Mouse (Mus musculus) cerebellum, adult 11 months (tissue): ENCODE results near the gene Prr7.

Experiments
- DNase-seq: peaks from one replicate; pipeline ENCODE4 v3.0.0; 2022

The Prr7 gene

DNA sequence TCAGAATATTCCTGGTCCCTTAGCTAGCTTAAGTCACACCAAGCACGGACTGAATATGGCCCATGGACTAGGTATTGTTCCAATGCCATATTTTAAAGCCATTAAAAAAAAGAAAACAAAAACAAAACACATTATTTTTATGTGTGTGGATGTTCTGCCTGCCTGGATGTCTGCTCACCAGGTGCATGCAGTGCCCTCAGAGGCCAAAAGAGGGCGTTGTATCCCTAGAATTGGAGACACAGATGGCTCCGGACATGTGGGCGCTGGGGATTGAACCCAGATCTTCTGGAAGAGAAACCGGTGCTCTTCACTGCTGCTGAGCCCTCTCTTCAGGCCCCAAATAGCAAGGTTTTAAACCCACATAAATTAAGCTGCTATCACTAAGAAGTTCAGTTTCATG, 14.0 kb downstream of the Prr7 start:
- no peak for DNase-seq

DNA sequence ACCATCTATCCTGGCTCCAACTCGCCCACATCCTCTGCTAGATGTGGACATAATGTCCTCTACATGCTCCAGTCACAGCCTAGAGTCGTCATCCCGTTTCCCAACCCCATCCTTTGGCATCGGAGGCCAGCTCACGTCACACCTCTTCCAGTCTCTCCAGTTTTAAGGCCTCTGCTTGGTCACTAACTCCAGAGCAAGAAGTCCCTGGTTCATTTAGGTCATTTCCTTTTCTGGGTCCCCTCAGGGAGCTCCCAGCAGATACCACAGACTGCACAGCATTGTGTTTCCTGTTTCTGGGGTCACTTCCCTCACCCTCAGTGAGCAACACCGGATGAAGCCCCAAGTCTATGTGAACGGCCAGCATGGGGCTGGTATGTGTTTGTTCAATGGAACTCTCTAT, 14.9 kb downstream of the Prr7 start:
- DNase-seq, result no peak

DNA sequence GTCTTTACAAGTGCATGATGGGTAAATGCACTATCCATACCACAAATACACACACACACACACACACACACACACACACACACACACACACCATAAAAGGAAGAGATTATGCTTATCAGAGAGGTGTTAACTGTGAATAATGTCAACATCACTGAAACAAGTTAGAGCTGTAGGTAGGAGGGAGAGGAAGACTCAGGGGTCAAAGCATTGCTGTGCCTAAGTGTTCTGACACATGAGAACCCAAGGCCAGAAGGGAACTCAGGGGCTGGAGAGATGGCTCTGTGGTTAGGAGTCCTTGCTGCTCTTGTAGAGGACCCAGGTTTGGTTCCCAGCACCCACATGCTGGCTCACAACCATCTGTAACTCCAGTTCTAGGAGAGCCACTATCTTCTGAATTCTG, 15.9 kb downstream of the Prr7 start:
- no peak for DNase-seq

- no peak for DNase-seq
Observed at GRCm38 (mm10) chr13:55482542-55482941, 18.5 kb downstream of the Prr7 start.

- DNase-seq, result no peak
Observed at GRCm38 (mm10) chr13:55483071-55483470, 19.0 kb downstream of the Prr7 start.

DNA sequence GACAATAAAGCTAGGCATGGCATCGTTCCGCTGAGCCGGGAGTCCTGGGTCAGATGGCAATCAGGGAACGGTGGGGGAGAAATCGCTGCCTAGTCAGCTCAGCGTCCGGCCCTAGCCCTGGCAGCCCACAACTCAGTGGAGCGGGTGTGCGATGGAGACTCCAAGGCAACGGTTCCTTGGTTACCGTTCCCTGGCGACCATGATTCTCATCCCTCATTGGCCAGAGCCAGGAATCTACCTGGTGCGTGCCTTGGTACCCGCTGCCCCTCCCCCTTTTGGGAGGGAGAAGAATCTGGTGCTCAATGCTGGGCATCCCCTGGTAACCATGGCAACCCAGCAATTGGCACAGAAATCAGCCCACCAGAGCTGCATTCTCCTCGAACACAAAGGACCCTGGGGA, 19.5 kb downstream of the Prr7 start:
- DNase-seq, result no peak

DNA sequence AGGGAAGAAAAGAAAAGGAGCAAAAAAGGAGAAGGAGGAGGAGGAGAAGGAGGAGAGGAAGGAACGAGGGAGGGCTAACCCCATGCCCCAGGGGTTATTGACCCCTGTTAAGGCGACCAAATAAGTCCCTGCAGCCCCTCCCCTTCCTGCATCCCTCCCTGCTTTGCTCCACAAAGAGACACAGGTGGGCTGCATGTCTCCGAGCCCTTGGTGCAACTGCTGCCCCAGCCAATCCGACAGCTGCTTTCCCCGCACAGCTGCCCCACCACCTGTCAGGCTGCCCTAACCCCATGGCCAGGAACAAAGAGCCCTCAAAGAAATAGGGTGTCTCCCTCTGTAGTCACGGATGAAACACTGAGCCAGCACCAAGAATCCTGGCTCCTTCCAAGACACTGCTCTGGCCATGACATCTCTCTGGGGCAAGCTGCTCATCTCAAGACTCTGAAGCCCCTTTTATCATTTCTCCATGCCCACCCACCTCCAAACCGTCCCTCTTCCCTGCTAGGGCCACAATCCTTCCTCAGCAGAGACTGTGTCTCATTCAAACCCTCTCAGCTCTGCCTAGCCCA, 20.5 kb downstream of the Prr7 start:
- no peak for DNase-seq

DNA sequence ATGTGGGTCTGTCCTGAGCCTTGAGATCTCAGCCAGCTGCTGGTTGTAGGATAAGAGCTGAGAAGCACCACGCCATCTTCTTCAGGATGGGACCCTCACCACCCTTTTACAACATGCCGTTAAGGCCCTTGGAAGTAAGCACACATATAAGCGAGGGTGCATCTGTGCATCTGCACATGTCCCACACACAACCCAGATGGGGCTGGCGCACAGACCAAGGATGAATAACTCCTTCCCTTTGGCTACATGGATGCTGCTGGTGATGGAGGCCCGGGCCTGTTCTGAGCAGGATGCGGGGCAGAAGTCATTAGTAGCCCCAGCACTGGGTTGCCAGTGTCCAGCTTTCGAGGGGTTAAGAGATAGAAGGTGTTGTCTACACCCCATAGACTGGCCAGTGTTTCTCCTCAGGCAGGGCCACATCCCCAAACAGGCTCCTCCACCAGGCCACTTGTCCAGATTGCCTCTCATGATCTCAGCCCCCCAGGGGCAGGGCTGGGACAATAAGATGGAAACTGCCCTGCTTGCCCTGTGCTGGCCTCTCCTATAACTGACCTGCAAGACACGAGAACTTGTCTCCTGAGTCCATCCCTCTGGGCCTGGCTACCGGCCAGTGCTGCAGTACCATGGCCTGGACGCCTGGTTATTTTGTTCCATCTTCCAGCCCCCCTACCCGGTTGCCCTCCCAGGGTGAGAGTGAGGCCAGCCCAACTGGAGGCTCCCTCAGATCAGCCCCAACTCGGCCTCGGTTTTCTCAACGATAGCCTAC, 22.1 kb downstream of the Prr7 start:
- DNase-seq, result no peak

- no peak for DNase-seq
Observed at GRCm38 (mm10) chr13:55486916-55487577, 23.0 kb downstream of the Prr7 start.

DNA sequence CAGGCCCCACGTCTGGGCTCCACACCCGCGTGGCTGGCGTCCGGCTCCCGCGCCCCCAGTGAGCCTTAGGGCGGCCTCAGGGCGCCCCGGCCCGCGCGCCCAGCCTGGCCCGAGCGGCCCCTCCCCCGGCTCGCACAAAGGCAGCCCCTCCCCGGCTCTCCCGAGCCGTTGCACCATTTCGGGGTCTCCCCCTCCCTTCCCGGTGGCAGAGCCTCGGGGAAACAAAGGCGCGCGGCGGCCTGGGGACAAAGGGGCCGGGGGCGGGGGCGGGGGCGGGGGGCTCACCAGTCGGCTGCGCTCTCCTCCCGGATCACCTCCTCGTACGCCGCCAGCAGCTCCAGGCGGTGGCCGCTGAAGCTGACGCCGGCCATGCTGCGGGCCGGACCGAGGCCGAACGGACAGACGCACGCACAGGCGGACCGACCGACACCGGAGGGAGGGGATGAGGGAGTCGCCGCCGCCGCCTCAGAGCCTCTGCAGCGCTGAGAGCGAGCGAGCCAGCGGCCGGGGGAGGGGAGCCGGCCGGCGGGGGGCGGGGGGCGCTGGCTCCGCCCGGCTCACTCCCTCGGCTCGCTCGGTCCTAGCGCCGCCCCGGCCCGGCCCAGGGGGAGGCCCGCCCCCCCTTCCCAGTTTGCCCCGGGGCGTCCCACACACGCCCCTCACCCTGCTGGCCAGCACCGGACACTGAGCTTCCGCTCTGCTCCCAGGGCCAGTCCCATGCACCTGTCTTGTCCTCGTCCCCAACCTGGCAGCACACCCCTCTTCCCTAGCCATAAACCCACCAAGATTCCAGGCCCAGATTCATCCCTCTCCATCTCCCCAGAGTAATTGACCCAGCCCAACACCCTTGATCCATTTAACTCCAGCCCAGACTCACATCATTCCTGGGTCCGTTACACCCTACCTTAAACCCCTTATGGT, 23.8 kb downstream of the Prr7 start, which contains the start of gene Dbn1:
TSS of gene Dbn1 (minus strand) at position 534 of the 921 bp plus-strand sequence.
- no peak for DNase-seq

- DNase-seq, result no peak
Observed at GRCm38 (mm10) chr13:55494257-55494656, 30.2 kb downstream of the Prr7 start.

- DNase-seq, result peak; percentile 73
Observed at GRCm38 (mm10) chr13:55494883-55495621, 31.0 kb downstream of the Prr7 start.

DNA sequence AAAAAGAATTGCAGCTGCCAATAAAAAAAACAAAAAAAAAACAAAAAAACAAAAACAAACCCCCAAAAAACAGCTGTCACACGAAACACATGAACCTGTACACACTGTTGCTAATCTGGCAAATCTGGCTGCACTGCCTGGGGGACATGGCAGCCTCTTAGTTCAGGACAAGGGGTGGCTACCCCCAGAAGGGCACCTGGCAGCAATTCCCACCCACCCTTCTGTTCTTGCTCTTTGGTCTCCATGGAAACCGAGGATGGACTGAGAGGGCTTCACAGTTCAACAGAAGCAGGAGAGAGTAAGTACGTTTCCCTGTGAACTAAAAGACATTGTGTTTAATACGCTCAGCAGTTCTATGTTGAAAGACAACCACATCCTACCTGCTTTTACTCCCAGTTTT, 31.6 kb downstream of the Prr7 start:
- DNase-seq, result no peak

- no peak for DNase-seq
Observed at GRCm38 (mm10) chr13:55496661-55497060, 32.6 kb downstream of the Prr7 start.

DNA sequence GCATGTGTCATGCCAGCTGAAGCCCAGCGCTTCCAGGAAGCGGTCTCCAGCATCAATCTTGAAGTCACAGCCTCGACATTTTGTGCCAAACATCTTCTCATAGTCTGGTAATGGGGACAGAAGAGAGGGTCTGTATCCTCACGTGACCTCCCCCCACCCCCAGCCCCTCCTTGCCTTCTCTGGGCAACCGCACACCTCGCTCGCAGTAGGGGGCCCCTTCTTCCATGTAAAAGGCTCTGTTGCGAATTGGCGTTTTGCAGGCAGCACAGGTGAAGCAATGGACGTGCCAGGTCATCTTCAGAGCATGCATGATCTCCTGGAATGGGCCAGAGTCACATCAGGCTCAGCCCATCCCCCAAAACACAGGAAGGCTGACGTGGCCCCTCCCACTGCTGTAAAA, 34.8 kb downstream of the Prr7 start:
- DNase-seq, result no peak

DNA sequence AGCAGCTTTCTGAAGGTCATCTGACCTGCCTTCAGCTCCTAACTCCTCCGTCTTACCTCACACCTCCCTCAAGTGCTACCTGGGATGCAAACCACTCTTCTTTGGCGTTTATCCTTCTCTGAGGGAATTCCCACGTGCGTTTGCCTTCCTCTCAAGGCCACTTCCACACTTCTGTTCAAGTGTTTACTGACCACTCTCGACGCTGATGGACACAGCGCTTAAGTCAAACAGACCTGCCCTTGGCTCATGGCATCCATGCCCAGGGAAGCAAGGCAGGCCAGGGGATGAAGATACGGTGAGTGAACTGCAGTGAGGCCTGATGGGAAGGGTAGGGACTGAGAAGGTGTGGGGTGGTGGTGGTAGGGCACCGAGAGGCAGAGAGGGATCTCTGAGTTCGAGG, 36.5 kb downstream of the Prr7 start:
- no peak for DNase-seq

DNA sequence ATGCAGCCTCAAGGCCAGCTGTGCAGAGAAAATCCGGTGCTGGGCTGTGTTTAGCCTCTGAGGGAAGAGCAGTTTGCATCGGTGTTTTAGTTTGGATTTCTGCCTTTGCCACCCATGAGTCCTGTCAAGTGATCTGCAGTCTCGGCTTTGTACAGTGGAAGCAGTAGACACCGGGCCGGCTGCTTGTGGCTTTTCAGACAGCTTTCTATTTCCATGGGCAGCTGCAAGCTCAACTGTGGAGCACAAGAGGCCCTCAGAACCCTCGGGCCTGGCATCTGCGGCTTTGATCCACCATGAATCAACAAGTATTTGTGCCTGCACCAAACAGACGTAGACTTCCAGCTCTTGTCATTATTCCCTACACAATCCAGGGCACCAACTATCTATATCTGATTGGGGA, 38.3 kb downstream of the Prr7 start:
- DNase-seq, result no peak

DNA sequence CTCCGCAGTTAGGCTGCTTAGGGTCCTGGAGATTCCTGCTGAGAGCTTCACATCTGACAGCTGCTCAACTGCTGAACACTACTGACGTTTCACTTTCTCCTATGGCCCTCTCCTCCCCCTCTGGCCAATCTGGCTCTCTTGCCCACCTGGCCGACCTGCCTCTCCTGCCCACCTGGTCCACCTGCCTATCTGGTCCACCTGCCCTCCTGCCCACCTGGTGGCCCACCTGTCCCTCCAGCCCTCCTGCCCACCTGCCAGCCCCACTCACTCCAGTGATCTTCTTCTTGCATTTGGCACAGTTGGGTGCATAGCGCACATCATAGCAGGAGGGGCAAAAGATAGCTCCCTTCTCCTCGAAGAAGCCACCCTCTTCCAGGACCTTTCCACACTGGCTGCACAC, 40.3 kb downstream of the Prr7 start:
- no peak for DNase-seq

DNA sequence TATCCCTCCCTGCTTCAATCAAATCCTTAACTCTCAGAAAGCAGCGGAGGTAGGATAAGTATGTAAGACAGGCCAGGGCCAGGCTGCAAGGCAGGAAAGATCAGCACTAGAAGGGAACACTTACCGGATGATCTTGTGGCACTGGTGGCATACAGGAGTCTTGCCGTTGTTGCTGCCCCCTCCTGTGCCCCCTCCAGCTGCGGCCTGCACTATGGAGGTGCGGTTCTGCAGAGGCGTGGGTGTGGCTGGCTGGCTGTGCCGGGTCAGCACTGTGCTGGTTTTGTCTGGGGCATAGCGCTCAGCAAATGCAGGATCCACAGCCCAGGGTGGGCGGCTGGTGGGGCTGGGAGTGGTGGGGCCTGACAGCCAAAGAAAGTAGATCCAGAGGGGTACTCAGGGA, 41.7 kb downstream of the Prr7 start:
- no peak for DNase-seq

GRCm38 (mm10) chr13:55506697-55507096, 42.6 kb downstream of the Prr7 start:
- no peak for DNase-seq

DNA sequence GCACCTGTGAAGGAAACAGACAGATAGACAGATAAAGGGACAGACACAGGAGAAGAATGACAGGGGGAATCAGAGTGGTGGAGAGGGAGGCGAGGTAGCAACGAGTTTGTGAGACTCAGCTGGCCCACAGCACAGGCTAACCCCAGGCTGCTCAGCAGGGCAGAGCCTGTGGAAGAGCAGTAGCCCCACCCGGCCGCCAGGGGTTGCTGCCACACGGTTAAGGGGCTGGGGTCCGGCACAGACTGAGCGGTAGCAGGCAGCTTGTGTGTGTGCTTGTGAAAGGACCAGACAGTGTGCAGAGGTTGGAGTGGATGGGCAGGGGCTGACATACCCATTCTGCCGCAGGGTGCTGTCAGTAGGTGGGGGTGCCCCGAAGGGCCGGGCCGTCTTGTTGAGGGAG, 43.8 kb downstream of the Prr7 start:
- no peak for DNase-seq

- no peak for DNase-seq
Observed at GRCm38 (mm10) chr13:55508531-55508930, 44.5 kb downstream of the Prr7 start.

- no peak for DNase-seq
Observed at GRCm38 (mm10) chr13:55510332-55510667, 46.2 kb downstream of the Prr7 start.
